Mouse (Mus musculus) heart, postnatal 25 days (tissue): ENCODE data around the gene Nup50. TPM values are rescaled to one million over a fixed set of nuclear protein-coding genes. Genes with fewer than 3 reads are reported as not detected.

Experiments
- DNase-seq: peaks from one replicate; pipeline ENCODE4 v3.0.0; 2022; ENCODE audit warnings: low spot score
- intact Hi-C: fragments of 180-260 bp; cut with DNase I; formaldehyde crosslinking; loops from one replicate; pipeline ENCODE4 v1.15.1; 2025
- total RNA-seq, 2 experiments: library from RNA; stranded (reverse); gene quantifications; 2 replicates each; pipeline ENCODE4 v1.2.3; 2021

Nup50 gene
- total RNA-seq, 2 experiments from 2014 or later = 14.6 to 17.5 TPM

GRCm38 (mm10) chr15:84942647-84943285 is 19.6 kb downstream of the Nup50 start:
- DNase-seq = no peak
- intact Hi-C loops = no loop called here

GRCm38 (mm10) chr15:84944319-84944718 is 21.1 kb downstream of the Nup50 start:
- intact Hi-C loops = no loop called here

GRCm38 (mm10) chr15:84948990-84949389 is 25.8 kb downstream of the Nup50 start:
- intact Hi-C loops = no loop called here
- DNase-seq = no peak

More at GRCm38 (mm10) chr15:84944319-84944718, 21.1 kb downstream of the Nup50 start:
- no peak for DNase-seq

GRCm38 (mm10) chr15:84950053-84950452 is 26.8 kb downstream of the Nup50 start:
- DNase-seq = no peak
- intact Hi-C loops = no loop called here

- DNase-seq = no peak
- intact Hi-C loops = no loop called here
Measured at GRCm38 (mm10) chr15:84953259-84953658, 30.0 kb downstream of the Nup50 start.

GRCm38 (mm10) chr15:84957851-84958250 is 34.6 kb downstream of the Nup50 start:
- intact Hi-C loops = no loop called here

GRCm38 (mm10) chr15:84958331-84958730 is 35.1 kb downstream of the Nup50 start:
- intact Hi-C loops = no loop called here

More at GRCm38 (mm10) chr15:84957851-84958250, 34.6 kb downstream of the Nup50 start:
- no peak for DNase-seq

GRCm38 (mm10) chr15:84959891-84960290 is 36.7 kb downstream of the Nup50 start:
- intact Hi-C loops = no loop called here
- DNase-seq = no peak

More at GRCm38 (mm10) chr15:84958331-84958730, 35.1 kb downstream of the Nup50 start:
- DNase-seq = no peak

GRCm38 (mm10) chr15:84960692-84961091 is 37.5 kb downstream of the Nup50 start:
- no peak for DNase-seq
- intact Hi-C loops = no loop called here

- intact Hi-C loops = no loop called here
- no peak for DNase-seq
Measured at GRCm38 (mm10) chr15:84962518-84962917, 39.3 kb downstream of the Nup50 start.

- no peak for DNase-seq
- intact Hi-C loops = no loop called here
Measured at GRCm38 (mm10) chr15:84964771-84965170, 41.6 kb downstream of the Nup50 start.

GRCm38 (mm10) chr15:84965575-84966360 is 42.6 kb downstream of the Nup50 start:
- intact Hi-C loops = no loop called here
- DNase-seq = no peak

GRCm38 (mm10) chr15:84968534-84968933 is 45.3 kb downstream of the Nup50 start:
- no peak for DNase-seq
- intact Hi-C loops = no loop called here

- DNase-seq = no peak
- intact Hi-C loops = no loop called here
Measured at GRCm38 (mm10) chr15:84972860-84973543, 49.8 kb downstream of the Nup50 start.

GRCm38 (mm10) chr15:84973544-84973871 is 50.3 kb downstream of the Nup50 start:
- intact Hi-C loops = no loop called here
- DNase-seq = no peak

GRCm38 (mm10) chr15:84975729-84976128 is 52.5 kb downstream of the Nup50 start:
- intact Hi-C loops = no loop called here
- no peak for DNase-seq

GRCm38 (mm10) chr15:84981609-84982313 is 58.5 kb downstream of the Nup50 start:
- no peak for DNase-seq
- intact Hi-C loops = no loop called here

- DNase-seq = no peak
- intact Hi-C loops = no loop called here
Measured at GRCm38 (mm10) chr15:84982888-84983287, 59.7 kb downstream of the Nup50 start.

GRCm38 (mm10) chr15:84983721-84984120 is 60.5 kb downstream of the Nup50 start:
- intact Hi-C loops = no loop called here
- DNase-seq = no peak

GRCm38 (mm10) chr15:84985516-84986160 is 62.4 kb downstream of the Nup50 start:
- DNase-seq = no peak
- intact Hi-C loops = loop anchor here (5.0 kb wide), 2 partner anchors 48 to 52 kb away; no protein-coding TSS in a partner anchor
